Mouse (Mus musculus) cerebellum, adult 18-20 months (tissue): ENCODE measurements around the gene Htra2.

Experiments used
- DNase-seq, 2 experiments: peaks; one replicate each; pipeline ENCODE4 v3.0.0; 2021

Htra2 gene

GRCm38 (mm10) chr6:83054871-83055431, at the start of gene Htra2:
Gene Htra2 (minus strand): TSS chr6:83055273.
- DNase-seq = no peak

DNA sequence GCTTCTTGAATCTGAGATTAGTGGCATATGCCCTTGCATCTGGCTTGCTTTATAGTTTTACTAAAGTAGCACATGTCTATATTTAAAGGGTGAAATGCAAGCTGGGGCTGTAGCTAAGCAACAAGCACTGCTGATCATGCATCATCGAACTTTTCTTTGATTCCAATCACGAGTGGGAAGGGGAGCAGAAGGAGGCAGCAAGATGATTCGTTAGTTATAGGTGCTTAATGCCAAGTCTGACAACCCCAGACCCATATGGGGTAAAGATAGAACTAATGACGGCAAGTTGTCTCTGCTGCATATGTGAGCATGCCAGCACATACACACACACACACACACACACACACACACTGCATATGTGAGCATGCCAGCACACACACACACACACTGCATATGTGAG, 49.1 kb upstream of the Htra2 start:
- no peak for DNase-seq

DNA sequence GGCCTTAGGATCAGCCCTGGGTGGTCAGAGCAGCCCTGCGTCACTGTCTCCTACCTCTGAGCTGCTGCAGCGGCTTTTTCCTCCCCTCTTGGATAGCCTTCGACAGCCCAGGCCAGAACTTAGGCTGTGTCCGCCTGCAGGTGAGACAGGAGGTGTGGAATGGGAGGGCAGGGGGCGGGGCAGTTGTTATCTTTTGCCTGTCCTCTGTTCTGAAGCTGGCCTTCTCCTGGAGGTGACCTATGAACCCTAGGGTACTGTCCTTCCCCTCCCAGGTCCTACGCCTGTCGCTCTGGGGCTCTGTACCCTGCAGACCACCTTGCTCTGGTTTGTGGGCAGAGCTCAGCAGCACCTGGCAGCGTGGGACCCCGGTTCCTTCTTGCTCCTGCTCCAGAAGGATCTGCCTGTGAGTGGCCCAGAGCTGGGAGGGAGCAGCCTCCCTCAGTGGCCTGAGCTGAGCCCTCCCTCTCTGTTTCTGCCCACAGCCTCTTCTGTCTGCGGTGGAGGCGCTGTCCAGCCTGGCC, 48.1 kb upstream of the Htra2 start:
- no peak for DNase-seq

DNA sequence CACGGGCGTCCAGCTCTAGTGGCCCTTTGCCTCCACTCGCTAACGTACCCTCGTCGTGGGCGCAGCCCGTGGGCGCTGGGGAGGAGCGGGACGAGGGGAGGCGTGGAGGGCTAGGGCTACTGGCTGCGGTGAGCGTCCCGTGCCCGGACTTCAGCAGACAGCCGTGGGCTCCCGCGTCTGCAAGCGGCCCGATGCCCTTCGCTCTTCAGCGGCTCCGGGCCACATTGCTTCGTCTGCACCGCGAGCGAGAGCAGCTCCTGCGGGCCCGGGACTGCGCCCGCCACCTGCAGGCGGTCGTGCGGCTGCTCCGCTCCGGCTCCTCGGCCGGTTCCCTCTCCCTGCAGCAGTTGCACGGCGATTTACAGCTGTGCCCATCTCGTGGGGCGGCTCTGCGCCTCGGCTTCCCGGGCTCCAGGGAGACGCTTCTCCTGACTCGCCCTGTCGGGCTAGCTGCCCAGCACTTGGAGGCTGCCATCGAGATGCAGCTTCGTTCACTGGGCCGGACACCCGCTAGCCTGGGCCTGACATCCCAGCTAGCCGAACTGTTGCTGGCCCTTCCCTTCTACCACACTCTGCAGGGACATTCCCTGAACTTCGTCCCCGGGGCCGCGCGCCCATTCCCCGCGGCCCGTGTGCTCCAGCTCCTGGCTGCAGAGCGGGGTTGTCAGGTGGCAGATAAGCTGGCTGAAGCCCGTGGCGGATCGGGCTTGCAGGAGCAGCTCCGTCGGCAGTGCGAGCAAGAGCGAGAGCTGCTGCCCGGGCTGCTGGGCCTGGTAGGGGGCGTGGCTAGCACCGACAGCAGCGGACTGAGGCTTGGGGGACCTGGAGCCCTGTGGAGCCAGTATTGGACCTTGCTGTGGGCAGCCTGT, 46.8 kb upstream of the Htra2 start:
- peak; percentile 52 to 72 for DNase-seq

DNA sequence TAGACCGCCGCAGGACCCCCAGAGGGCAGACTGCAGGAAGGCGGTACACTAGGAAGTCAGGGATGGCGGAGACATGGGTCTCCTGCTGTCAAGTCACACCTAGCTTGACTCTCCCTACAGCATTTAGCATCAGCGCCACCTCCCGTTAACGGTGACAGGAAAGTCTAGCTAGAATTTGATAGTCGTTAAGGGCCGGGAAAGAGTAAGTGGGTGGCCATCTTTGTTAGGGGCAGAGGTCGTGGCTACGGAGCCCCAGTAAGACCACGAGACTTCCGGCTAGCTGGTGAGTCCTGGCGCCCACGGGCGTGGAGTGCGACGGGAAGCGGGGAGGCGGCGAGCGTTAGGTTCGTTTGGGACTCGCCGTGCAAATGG, 46.2 kb upstream of the Htra2 start, which contains the start of the genes Ccdc142 and Gm42688:
Gene Ccdc142, plus strand, starts transcription at position 286 of the 372 bp plus-strand sequence.
Gene Gm42688, plus strand, starts transcription at position 302 of the 372 bp plus-strand sequence.
- DNase-seq = peak; percentile 91 to 94

- DNase-seq = no peak
Observed at GRCm38 (mm10) chr6:83098411-83098810, 43.3 kb upstream of the Htra2 start.

DNA sequence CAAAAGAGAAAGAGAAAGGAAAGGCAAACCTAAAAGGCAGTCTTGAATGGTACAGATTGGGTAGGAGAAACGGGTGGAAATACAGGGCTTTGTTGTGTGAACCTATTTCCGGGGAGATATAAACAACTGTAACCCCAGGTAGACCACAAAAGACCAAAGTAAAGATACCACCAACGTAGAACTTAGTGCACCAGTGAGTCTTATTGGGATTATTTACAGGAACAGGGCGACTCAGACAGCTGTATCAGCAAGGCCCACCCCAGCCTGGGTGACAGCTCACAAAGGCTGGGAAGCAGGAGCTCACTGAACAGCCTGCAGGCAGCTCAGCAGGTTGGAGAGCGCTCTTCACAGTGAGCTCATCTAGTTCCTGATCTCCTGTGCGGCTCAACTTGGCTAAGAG, 40.9 kb upstream of the Htra2 start:
- DNase-seq = no peak

DNA sequence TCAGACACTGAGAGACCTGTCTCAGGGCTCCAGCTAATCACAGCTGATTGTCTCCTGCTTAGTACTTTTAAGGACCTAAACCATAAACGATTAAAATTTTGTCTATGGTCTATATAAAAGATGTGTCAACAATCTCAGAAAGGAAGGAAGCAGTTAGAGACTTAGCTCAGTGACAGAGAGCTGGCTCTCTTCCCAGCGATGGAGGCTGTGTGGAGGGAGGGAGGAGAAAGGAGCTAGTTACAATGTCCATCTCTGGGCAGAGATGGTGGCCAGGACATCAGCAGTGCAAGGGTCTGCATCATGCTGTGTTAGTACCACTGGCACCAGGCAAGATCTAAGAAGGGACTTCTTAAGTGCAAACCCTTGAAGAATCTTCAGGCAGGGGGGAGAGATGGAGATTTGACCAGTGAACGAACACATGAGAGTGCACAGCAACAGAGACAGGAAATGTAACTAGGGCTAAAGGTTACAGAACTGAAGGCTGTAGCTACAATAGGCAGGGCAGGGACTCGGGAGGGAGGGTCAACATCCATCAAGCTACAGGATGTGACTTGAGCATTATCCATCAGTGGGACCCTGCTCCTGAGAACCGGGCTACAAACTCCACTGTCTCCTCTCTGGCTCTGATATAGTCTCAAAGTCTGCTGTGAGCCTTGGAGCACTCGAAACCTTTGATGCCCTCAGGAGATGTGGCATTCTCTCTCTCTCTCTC, 37.5 kb upstream of the Htra2 start:
- no peak for DNase-seq

DNA sequence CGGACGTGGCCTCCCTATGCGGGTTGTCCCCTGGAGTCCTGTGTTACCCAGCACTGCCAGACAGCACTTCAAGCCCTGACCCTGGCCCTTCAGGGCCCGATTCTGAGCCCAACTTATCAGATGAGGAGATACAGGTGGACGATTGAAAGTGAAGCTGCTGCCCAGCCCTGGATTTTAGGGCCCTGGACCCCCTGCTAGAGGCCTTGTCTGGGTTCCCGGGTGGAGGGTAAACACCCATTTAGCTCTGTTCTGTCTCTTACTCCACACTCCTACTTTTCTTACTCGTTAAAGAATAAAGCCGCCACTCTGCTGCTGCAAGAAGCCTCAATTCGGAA, 32.8 kb upstream of the Htra2 start:
- no peak for DNase-seq

DNA sequence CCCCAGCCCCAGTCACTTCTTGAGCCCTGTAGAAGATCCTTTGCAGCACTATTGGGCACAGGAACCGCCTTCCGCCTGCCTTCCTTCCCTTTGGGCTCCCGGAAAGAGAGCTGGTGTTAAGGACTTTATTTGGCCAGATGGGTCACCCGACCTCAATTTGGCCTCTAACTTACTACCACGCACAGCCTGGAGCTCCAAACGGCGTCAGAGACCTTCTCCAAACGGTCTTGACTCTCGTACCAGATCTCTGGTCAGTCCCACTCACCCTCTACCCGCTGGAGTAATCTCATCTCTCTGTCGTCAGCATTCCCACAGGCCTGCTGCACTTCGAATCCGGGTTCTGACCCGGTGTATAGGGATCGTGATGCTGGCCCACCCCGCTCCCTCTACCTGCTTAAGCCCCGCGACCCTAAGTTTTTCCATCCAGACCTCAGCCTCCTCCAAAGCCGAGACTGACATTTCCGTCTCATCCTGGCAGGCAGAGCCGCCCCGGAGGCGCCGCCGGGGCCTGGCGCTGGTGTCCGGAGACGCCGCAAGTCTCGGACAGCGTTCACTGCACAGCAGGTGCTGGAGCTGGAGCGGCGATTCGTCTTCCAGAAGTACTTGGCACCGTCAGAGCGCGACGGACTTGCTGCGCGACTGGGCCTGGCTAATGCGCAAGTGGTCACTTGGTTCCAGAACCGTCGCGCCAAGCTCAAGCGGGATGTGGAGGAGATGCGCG, 32.3 kb upstream of the Htra2 start:
- no peak for DNase-seq

- DNase-seq = no peak
Observed at GRCm38 (mm10) chr6:83086121-83087035, 31.3 kb upstream of the Htra2 start, which contains the start of gene Lbx2. Gene Lbx2 (plus strand): TSS chr6:83086367.

DNA sequence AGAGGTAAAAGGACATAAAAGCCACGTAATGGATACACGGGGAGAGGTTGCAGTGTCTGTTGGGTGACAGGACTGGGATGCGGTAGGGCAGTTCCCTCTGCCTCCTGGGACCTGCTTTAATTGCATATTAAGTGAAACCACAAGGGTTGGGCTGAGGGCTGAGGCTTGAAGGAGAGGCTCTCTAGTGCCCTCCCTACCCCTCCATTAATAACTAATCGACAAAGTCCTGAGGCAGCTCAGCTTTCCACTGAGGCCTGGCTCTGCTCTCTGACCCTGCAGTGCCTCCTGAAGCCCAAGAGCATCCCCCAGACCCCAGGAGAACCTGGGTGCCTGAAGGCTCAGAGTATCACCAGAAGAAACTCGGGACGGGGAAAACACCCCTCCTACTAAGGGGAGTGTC, 29.4 kb upstream of the Htra2 start:
- no peak for DNase-seq

DNA sequence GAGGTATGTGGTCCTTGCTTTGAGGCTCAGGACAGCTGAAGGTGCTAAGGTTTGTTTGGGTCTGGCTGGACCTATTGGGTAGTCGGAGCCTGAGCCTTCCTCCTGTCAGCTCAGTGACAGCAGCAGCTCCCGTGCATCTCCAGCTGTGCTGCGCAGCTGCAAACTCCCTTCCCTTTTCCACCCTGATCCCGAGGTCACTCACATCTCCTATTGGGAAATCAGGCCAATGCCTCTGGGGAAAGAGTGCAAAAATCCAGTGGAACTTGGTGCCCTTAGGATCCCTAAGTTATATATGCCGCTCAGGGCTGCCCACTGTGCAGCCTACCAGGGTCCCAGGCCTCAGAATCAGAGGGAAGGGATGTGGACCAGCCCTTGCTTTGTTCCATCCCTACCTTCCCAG, 28.4 kb upstream of the Htra2 start:
- no peak for DNase-seq

DNA sequence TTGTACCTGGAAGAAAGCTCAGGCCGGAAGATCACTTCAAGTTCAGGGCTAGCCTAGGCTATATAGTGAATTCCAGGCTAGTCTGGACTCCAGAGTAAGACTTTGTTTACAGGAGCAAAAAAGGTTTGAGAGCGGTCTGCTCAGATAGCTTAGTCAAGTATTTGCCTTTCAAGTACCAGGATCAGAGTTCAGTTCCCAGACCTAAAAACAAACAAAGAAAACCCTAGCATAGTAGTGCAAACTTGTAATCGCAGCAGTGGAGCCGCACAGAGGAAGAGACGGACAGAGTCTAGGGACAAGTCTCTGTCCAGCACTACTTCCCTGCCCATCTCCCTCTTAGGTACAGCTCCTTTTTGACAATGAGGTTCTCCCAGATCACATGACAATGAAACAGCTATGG, 25.1 kb upstream of the Htra2 start:
- DNase-seq = no peak

- DNase-seq = peak; percentile 87 to 100
Observed at GRCm38 (mm10) chr6:83078324-83078858, 23.3 kb upstream of the Htra2 start.

GRCm38 (mm10) chr6:83077630-83078323, 22.7 kb upstream of the Htra2 start, which contains the start of gene Pcgf1:
Gene Pcgf1 (plus strand): TSS chr6:83077869.
- peak in 1 of 2 experiments; percentile 99 for DNase-seq

DNA sequence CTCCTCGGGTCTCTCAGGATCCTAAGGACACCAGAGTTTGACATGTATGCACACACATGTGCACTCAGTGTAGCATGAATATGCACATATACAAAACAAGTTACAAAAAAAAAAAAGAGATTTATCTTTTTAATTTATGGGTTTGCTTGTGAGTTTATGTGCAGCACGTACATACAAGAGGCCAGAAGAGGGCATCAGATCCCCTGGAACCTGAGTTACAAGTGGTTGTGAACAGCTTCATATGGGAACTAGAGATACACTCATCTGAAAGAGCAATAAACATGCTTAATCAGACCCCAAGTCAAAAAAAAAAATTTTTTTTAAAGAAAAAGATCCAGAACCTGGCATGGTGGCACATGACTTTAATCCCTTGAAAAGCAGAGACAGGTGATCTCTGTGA, 19.9 kb upstream of the Htra2 start:
- no peak for DNase-seq

DNA sequence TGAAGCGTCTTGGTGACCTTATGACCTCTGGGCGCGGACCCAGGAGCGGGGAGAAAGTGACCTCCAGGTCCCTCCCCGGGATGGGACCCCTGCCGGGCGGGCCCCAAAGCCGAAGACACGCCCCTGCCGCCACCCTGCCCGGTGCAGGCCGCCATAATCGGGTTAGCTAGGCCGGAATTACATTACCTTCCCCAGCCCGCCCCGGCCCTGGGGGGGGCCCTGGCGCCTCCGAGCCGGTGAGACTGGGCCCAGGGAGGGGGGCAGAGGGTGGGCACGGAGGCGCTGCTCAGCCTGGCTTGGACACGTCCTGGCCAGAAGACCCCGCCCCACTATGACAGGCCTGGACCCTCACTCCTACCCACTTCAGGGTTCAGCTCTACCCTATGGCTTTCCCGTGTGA, 16.1 kb upstream of the Htra2 start:
- peak in 1 of 2 experiments; percentile 33 for DNase-seq

DNA sequence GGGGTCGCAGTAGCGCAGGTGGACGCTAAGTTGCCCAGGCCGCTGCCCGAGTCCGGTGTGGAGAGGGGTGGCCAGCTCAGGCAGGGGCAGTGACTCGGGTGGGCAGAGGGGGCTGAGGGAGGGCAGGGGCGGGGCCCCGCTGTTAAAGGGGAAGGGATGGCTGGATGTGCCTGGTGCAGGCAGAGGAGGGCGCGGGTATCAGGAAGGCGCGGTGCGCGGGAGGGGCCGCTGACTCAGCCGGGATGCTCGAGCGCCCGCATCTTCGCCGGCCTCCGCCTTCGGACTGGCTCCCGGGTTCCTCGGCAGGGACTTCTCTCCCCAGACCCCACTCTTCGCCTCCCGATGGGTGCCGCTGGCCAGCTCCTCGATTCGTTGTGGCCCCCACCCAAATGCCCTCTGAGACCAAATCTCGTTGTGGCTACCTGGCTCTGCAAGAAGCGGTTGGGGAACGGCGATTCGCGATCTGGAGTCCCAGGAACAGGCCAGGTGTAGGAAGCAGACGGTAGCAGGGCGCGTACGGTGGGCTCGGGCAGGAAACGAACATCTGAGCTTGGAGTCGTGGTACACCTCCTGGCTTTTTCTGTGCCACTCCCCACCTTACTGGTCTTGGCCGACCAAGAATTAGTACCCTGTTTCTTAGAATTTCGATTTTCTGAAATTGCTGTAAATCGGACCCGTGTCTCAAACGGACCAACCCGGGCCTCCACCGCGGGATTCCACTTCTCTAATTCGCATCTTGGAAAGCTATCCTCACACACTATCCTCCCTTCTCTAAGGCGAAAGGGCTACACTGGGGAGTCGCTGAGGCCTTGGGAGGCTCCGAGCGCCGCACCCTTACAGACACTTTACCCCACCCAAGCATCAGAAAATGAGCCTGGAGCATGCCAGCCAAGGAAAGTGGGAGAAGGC, 15.5 kb upstream of the Htra2 start:
- DNase-seq = peak in 1 of 2 experiments; percentile 58

DNA sequence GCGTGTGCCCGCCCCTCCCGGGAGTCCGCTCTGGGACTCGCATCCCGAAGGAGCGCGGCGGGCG, 15.0 kb upstream of the Htra2 start, which contains the start of gene Tlx2:
Gene Tlx2, minus strand, starts transcription at position 47 of the 64 bp plus-strand sequence.
- peak in 1 of 2 experiments; percentile 34 for DNase-seq
